Mouse (Mus musculus) lung, embryonic 14.5 days (tissue): Measurements from ENCODE around the gene Itpr2. TPM values are rescaled to one million over a fixed set of nuclear protein-coding genes. Genes with fewer than 3 reads are reported as not detected.
A peak's percentile ranks its signal among the peaks of the same experiment; 100 is the strongest.

Source experiments
- ATAC-seq: fragments of 200-750 bp; cut with Nextera tagmentation; 2 replicates; pipeline ENCODE4 v1.8.0; 2017; ENCODE audit warnings: mild to moderate bottlenecking, moderate TSS enrichment, moderate library complexity; ENCODE audit not compliant: insufficient read depth
- DNase-seq: peaks from one replicate; pipeline ENCODE4 v3.0.0-alpha.2; 2015
- H3K27ac ChIP-seq: fragments of 300-500 bp; sonication (generic); 2 replicates; pipeline ENCODE4 v1.5.1; 2014; ENCODE audit warnings: low read depth, mild to moderate bottlenecking, moderate library complexity
- H3K27me3 ChIP-seq: fragments of 300-500 bp; sonication (generic); 2 replicates; pipeline ENCODE4 v1.6.1; 2014; ENCODE audit warnings: low read length, control low read depth; ENCODE audit not compliant: insufficient read depth
- H3K36me3 ChIP-seq: fragments of 300-500 bp; sonication (generic); 2 replicates; pipeline ENCODE4 v1.6.1; 2014; ENCODE audit warnings: control low read depth; ENCODE audit not compliant: insufficient read depth
- H3K4me1 ChIP-seq: fragments of 300-500 bp; sonication (generic); 2 replicates; pipeline ENCODE4 v1.6.1; 2014; ENCODE audit warnings: antibody characterized with exemption, control low read depth; ENCODE audit not compliant: insufficient read depth
- H3K4me2 ChIP-seq: fragments of 300-500 bp; sonication (generic); 2 replicates; pipeline ENCODE4 v1.6.1; 2014; ENCODE audit warnings: mild to moderate bottlenecking
- H3K4me3 ChIP-seq: fragments of 300-500 bp; sonication (generic); 2 replicates; pipeline ENCODE4 v1.5.1; 2014; ENCODE audit warnings: low read depth, low read length
- H3K9ac ChIP-seq: fragments of 300-500 bp; sonication (generic); 2 replicates; pipeline ENCODE4 v1.6.1; 2014
- H3K9me3 ChIP-seq: fragments of 300-500 bp; sonication (generic); 2 replicates; pipeline ENCODE4 v1.6.1; 2016; ENCODE audit warnings: low read depth, low read length, control low read depth
- CTCF ChIP-seq: IDR thresholded peaks from 2 replicates; pipeline ENCODE4 v1.5.1; 2016; ENCODE audit warnings: antibody characterized with exemption, low read depth
- WGBS: fragments of 180-500 bp; shearing (Covaris S2); extraction: QIAGEN DNeasy Blood & Tissue Kit; methylation state at CpG from one replicate; pipeline ENCODE4 v1.1.7; 2014; 5-methylcytosine and 5-hydroxymethylcytosine counted together
- polyA plus RNA-seq: library from polyadenylated mRNA; unstranded; fragments of >200 nt; fragmentation: Nextera tagmentation; extraction: Ambion mirVana; gene quantifications from 2 replicates; pipeline ENCODE4 v1.2.1, GENCODE M21; 2014

The Itpr2 gene
- polyA plus RNA-seq, 1 experiment from 2014 or later = 13.1 TPM

GRCm38 (mm10) chr6:146486073-146486472, 15.9 kb downstream of the Itpr2 start:
- 37% methylated on average over 4 of the region's 4 CpGs for WGBS
- no peak overlapping the region for H3K9ac ChIP-seq
- no peaks in the 10 kb centered on the region for H3K27me3 ChIP-seq
- no peak for TF ChIP-seq CTCF
- H3K36me3 ChIP-seq = no peaks in the 10 kb centered on the region
- no peak overlapping the region for H3K4me3 ChIP-seq
- H3K4me1 ChIP-seq = peaks cover 5% of the 10 kb centered on the region; the same call in 1 of the 2 replicates
- no peak overlapping the region for H3K4me2 ChIP-seq
- peak; percentile 21 for DNase-seq
- no peak overlapping the region for H3K27ac ChIP-seq
- no peak for ATAC-seq
- H3K9me3 ChIP-seq = no peaks in the 10 kb centered on the region

GRCm38 (mm10) chr6:146481441-146481840, 20.6 kb downstream of the Itpr2 start:
- Histone ChIP-seq H3K27me3 (no peaks in the 10 kb centered on the region), H3K4me1 (peaks cover 7% of the 10 kb centered on the region; the same call in 1 of the 2 replicates), H3K27ac (peak overlapping the region; percentile 19; the same call in 1 of the 2 replicates), H3K9ac (no peak overlapping the region), H3K9me3 (no peaks in the 10 kb centered on the region), H3K36me3 (no peaks in the 10 kb centered on the region), H3K4me2 (peak overlapping the region; percentile 23; the same call in 1 of the 2 replicates), H3K4me3 (no peak overlapping the region)
- ATAC-seq (0 out of 2 replicates have a peak, but pooled peaks have one; percentile 45), DNase-seq (peak; percentile 56)
- TF ChIP-seq CTCF = no peak
- 36% methylated on average over 6 of the region's 6 CpGs for WGBS

GRCm38 (mm10) chr6:146480925-146481324, 21.1 kb downstream of the Itpr2 start:
- Histone ChIP-seq H3K4me1 (peaks cover 7% of the 10 kb centered on the region; the same call in 1 of the 2 replicates), H3K9ac (no peak overlapping the region), H3K27me3 (no peaks in the 10 kb centered on the region), H3K4me2 (peak overlapping the region; percentile 23; the same call in 1 of the 2 replicates), H3K9me3 (no peaks in the 10 kb centered on the region), H3K36me3 (no peaks in the 10 kb centered on the region), H3K27ac (peak overlapping the region; percentile 19; the same call in 1 of the 2 replicates), H3K4me3 (no peak overlapping the region)
- DNase-seq = peak; percentile 60
- no peak for TF ChIP-seq CTCF
- 55% methylated on average over 3 of the region's 3 CpGs for WGBS
- peak; percentile 57; the same call in 1 of the 2 replicates for ATAC-seq

GRCm38 (mm10) chr6:146478888-146479683, 22.9 kb downstream of the Itpr2 start:
- Histone ChIP-seq H3K4me2 (no peak overlapping the region), H3K4me3 (no peak overlapping the region), H3K36me3 (no peaks in the 10 kb centered on the region), H3K27ac (no peak overlapping the region), H3K4me1 (peaks cover 7% of the 10 kb centered on the region; the same call in 1 of the 2 replicates), H3K9me3 (no peaks in the 10 kb centered on the region), H3K27me3 (no peaks in the 10 kb centered on the region), H3K9ac (no peak overlapping the region)
- no peak for TF ChIP-seq CTCF
- no peak for ATAC-seq
- no peak for DNase-seq
- 74% methylated on average over 5 of the region's 5 CpGs for WGBS

- Histone ChIP-seq H3K9me3 (no peaks in the 10 kb centered on the region), H3K4me1 (peaks cover 7% of the 10 kb centered on the region; the same call in 1 of the 2 replicates), H3K27me3 (no peaks in the 10 kb centered on the region), H3K4me3 (no peak overlapping the region), H3K9ac (no peak overlapping the region), H3K4me2 (no peak overlapping the region), H3K36me3 (no peaks in the 10 kb centered on the region), H3K27ac (no peak overlapping the region)
- WGBS = 25% methylated on average over 1 of the region's 1 CpGs
- ATAC-seq = no peak
- DNase-seq = no peak
- TF ChIP-seq CTCF = no peak
Measured at GRCm38 (mm10) chr6:146476865-146477264, 25.2 kb downstream of the Itpr2 start.

- WGBS = 85% methylated on average over 4 of the region's 4 CpGs
- no peak for ATAC-seq
- no peak overlapping the region for H3K4me3 ChIP-seq
Measured at GRCm38 (mm10) chr6:146474166-146474565, 27.9 kb downstream of the Itpr2 start.

GRCm38 (mm10) chr6:146473216-146473955, 28.6 kb downstream of the Itpr2 start:
- 69% methylated on average over 6 of the region's 6 CpGs for WGBS
- no peak for ATAC-seq
- Histone ChIP-seq H3K27me3 (no peaks in the 10 kb centered on the region), H3K4me3 (no peak overlapping the region), H3K4me2 (no peak overlapping the region), H3K9me3 (no peaks in the 10 kb centered on the region), H3K4me1 (no peaks in the 10 kb centered on the region), H3K9ac (no peak overlapping the region), H3K36me3 (no peaks in the 10 kb centered on the region), H3K27ac (no peak overlapping the region)
- DNase-seq = no peak
- TF ChIP-seq CTCF = no peak

More at GRCm38 (mm10) chr6:146474166-146474565, 27.9 kb downstream of the Itpr2 start:
- Histone ChIP-seq H3K4me2 (no peak overlapping the region), H3K4me1 (no peaks in the 10 kb centered on the region), H3K27ac (no peak overlapping the region), H3K9ac (no peak overlapping the region), H3K27me3 (no peaks in the 10 kb centered on the region), H3K9me3 (no peaks in the 10 kb centered on the region), H3K36me3 (no peaks in the 10 kb centered on the region)
- no peak for DNase-seq
- TF ChIP-seq CTCF = no peak
